Mouse (Mus musculus): ENCODE data around the gene Fzd9. TPM values are rescaled to one million over a fixed set of nuclear protein-coding genes. Genes with fewer than 3 reads are reported as not detected.

Gene Fzd9
- polyA plus RNA-seq, 1 experiment from 2014 or later, result 1.7 TPM

- Histone ChIP-seq H3K4me2 (no peak overlapping the region), H3K9ac (no peak overlapping the region), H3K27ac (no peak overlapping the region), H3K27me3 (no peaks in the 10 kb centered on the region), H3K9me3 (replicated peaks) (no peaks in the 10 kb centered on the region), H3K36me3 (peaks cover 96% of the 10 kb centered on the region), H3K4me3 (replicated peaks) (no peak overlapping the region), H3K4me1 (no peaks in the 10 kb centered on the region)
- no peak for ATAC-seq (replicated peaks; ENCODE audit: low FRiP score)
- WGBS, result 88% methylated on average over 1 of the region's 1 CpGs
These were observed 42.8 kb downstream of the Fzd9 start for GRCm38 (mm10) chr5:135208197-135208596.

- Histone ChIP-seq H3K9ac (no peak overlapping the region), H3K4me1 (no peaks in the 10 kb centered on the region), H3K4me3 (replicated peaks) (no peak overlapping the region), H3K4me2 (no peak overlapping the region), H3K27me3 (no peaks in the 10 kb centered on the region), H3K9me3 (replicated peaks) (no peaks in the 10 kb centered on the region), H3K36me3 (peaks cover 91% of the 10 kb centered on the region), H3K27ac (no peak overlapping the region)
- WGBS, result 70% methylated on average over 3 of the region's 3 CpGs
- ATAC-seq (replicated peaks; ENCODE audit: low FRiP score), result no peak
These were observed 48.3 kb downstream of the Fzd9 start for GRCm38 (mm10) chr5:135202763-135203162.

Small RNA genes within 50 kb of the gene (microRNA-seq; reads per million reads assigned to microRNA genes)
- gene Gm25315, result not detected

Other genes with a start within 250 kb of the Fzd9 start
- 69.1 and 71.6 TPM in 2 replicates for gene Abhd11, start 242.1 kb downstream of the Fzd9 start, polyA plus RNA-seq (2015; fragmentation: Nextera tagmentation; extraction: Ambion mirVana)
- 12.1 and 13.8 TPM in 2 replicates for gene Stx1a, start 227.7 kb downstream of the Fzd9 start, polyA plus RNA-seq (2015; fragmentation: Nextera tagmentation; extraction: Ambion mirVana)
- 30.9 and 36.7 TPM in 2 replicates for gene Dnajc30, start 187.0 kb downstream of the Fzd9 start, polyA plus RNA-seq (2015; fragmentation: Nextera tagmentation; extraction: Ambion mirVana)
- 121 and 137 TPM in 2 replicates for gene Bud23, start 186.3 kb downstream of the Fzd9 start, polyA plus RNA-seq (2015; fragmentation: Nextera tagmentation; extraction: Ambion mirVana)
- gene Vps37d, start 173.0 kb downstream of the Fzd9 start, polyA plus RNA-seq (2015; fragmentation: Nextera tagmentation; extraction: Ambion mirVana), result 9.2 and 10.9 TPM in 2 replicates
- gene Mlxipl, start 161.3 kb downstream of the Fzd9 start, polyA plus RNA-seq (2015; fragmentation: Nextera tagmentation; extraction: Ambion mirVana), result 7.3 and 7.4 TPM in 2 replicates
- 25.5 and 26.8 TPM in 2 replicates for gene Tbl2, start 101.6 kb downstream of the Fzd9 start, polyA plus RNA-seq (2015; fragmentation: Nextera tagmentation; extraction: Ambion mirVana)
- 52.9 and 53.2 TPM in 2 replicates for gene Bcl7b, start 82.9 kb downstream of the Fzd9 start, polyA plus RNA-seq (2015; fragmentation: Nextera tagmentation; extraction: Ambion mirVana)
- gene Baz1b, start 64.0 kb downstream of the Fzd9 start, polyA plus RNA-seq (2015; fragmentation: Nextera tagmentation; extraction: Ambion mirVana), result 40.4 and 42.3 TPM in 2 replicates
- not detected in 2 replicates for gene Fkbp6, start 98.8 kb upstream of the Fzd9 start, polyA plus RNA-seq (2015; fragmentation: Nextera tagmentation; extraction: Ambion mirVana)
- gene Trim50, start 102.1 kb upstream of the Fzd9 start, polyA plus RNA-seq (2015; fragmentation: Nextera tagmentation; extraction: Ambion mirVana), result not detected in 2 replicates
- 35.0 and 39.5 TPM in 2 replicates for gene Nsun5, start 118.7 kb upstream of the Fzd9 start, polyA plus RNA-seq (2015; fragmentation: Nextera tagmentation; extraction: Ambion mirVana)
- gene Pom121, start 143.3 kb upstream of the Fzd9 start, polyA plus RNA-seq (2015; fragmentation: Nextera tagmentation; extraction: Ambion mirVana), result 14.0 and 14.7 TPM in 2 replicates